In the genomic region with DNA sequence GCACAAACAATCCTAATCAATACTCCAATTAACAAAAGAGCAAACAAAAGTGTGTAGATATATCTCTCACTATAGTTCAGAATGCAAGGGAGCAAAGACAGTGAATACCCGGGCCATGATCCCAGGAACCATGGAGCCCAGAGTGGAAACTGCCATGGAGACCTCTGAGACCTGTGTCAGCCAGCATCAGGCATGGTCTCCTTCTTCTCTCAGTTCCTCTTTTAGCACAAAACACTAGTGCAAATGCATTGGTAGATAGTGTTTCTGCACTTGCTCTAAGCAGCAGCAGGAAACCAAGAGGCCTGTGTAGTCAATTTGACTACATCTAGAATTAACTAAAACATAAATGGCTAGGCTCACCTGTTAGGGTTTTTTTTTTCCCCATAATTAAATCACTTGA, we compare ENCODE assay signal across 15 mouse cellular contexts.
"Had no signal": no experiment of that assay in that cellular context is flagged by ENCODE, and none has a peak within 500 bp of the region (broad histone marks: within the 10 kb centered on the region; RNA-seq: fewer than 3 reads in every experiment).

No protein-coding gene starts in this region.

- H3K36me3 ChIP-seq: limb, embryonic 12.5 days; midbrain, embryonic 10.5 days; neural tube, embryonic 12.5 days; stomach, embryonic 15.5 days had no signal

- H3K27ac ChIP-seq: layer of hippocampus, adult 2 months; limb, embryonic 12.5 days; midbrain, embryonic 10.5 days; neural tube, embryonic 12.5 days; stomach, embryonic 15.5 days had no signal

- H3K27me3 ChIP-seq: limb, embryonic 12.5 days; neural tube, embryonic 12.5 days; stomach, embryonic 15.5 days had no signal

- H3K9ac ChIP-seq: limb, embryonic 12.5 days; neural tube, embryonic 12.5 days; stomach, embryonic 15.5 days had no signal

- H3K9me3 ChIP-seq: limb, embryonic 12.5 days; midbrain, embryonic 10.5 days; neural tube, embryonic 12.5 days; stomach, embryonic 15.5 days had no signal

- ATAC-seq: intestine, postnatal 0 days had no signal

- H3K4me1 ChIP-seq: limb, embryonic 12.5 days; midbrain, embryonic 10.5 days; neural tube, embryonic 12.5 days; stomach, embryonic 15.5 days had no signal

- DNase-seq: kidney, adult 8-10 months; kidney, postnatal 4 days; liver; midbrain, embryonic 14.5 days; retina, postnatal 1 day; right cerebral cortex, postnatal 4 days; spleen, adult 18-20 months; thymus, adult 2 months; thymus, postnatal 25 days had no signal

- H3K4me3 ChIP-seq: layer of hippocampus, adult 2 months; limb, embryonic 12.5 days; midbrain, embryonic 10.5 days; neural tube, embryonic 12.5 days; stomach, embryonic 15.5 days had no signal
